Mouse (Mus musculus): ENCODE data around the gene Gba.
A peak's percentile ranks its signal among the peaks of the same experiment; 100 is the strongest.

DNA sequence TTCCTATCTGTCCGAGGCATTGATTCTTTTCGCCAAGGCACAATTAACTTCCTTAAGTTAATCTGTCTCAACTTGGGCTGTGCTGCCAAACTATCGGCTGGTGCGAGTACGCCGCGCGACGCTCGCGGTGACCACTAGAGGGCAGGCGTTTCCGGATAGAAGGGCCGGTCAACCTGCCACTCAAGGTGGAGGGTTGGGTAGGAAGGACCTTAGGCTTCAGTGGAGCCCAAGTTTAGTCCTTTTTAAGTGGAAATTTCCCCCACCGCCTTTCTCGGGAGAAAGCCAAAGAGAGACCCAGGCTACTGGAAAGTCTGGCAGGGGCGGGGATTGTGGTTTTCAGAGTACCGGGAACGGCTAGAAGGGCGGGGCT lies 25.4 kb downstream of the Gba start:
- peak; percentile 94 for TF ChIP-seq CTCF (IDR thresholded peaks at IDR 0.05; ENCODE audit: borderline replicate concordance, extremely low read depth, insufficient read depth, insufficient read length)
- TF ChIP-seq POLR2A (IDR thresholded peaks at IDR 0.05; ENCODE audit: borderline replicate concordance, extremely low read depth, insufficient read depth, insufficient read length, poor library complexity, severe bottlenecking), result no peak

Data from brain, embryonic 14.5 days (tissue).